Mouse (Mus musculus): ENCODE measurements around the gene Nsf. TPM values are rescaled to one million over a fixed set of nuclear protein-coding genes. Genes with fewer than 3 reads are reported as not detected.

The Nsf gene
- total and polyA plus RNA-seq, 3 experiments = 37.9 to 40.2 TPM; not detected in 1

DNA sequence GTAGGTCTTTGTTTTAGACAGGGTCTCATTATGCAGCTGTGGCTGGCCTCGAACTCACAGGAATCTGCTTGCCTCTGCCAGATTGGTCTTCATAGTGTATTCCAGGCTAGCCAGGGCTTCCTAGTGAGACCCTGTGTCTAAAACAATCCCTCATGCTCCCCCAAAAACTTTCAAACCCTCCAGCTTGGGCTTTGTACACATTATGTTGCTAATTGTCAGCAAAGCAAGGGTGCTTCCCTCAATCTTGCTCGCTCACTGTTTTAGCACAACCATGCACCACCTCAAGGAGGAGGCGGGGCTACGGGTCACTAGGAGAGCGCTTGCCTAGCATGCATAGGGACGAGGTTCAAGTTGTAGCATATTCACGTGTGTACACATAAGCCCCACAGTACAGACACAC is 125.0 kb downstream of the Nsf start:
- Histone ChIP-seq H3K27ac (ENCODE audit: control insufficient read depth, low read depth, low read length) (no peak overlapping the region), H3K9me3 (replicated peaks; ENCODE audit: insufficient read depth, low read length) (no peaks in the 10 kb centered on the region), H3K79me2 (ENCODE audit: control insufficient read depth, insufficient read depth, low read length, poor library complexity) (no peaks in the 10 kb centered on the region), H3K36me3 (ENCODE audit: control insufficient read depth in 1 of 2, insufficient read depth in 2 of 2, low read length in 2 of 2) (no peaks in the 10 kb centered on the region), H3K9ac (ENCODE audit: control insufficient read depth, low read depth, low read length, poor library complexity, severe bottlenecking) (no peak overlapping the region), H3K4me1 (ENCODE audit: control insufficient read depth in 1 of 2, insufficient read depth in 2 of 2, low read length in 2 of 2) (no peaks in the 10 kb centered on the region), H3K4me3 (ENCODE audit: control insufficient read depth in 1 of 2, insufficient read depth in 1 of 2, low read depth in 2 of 2, low read length in 2 of 2) (no peak overlapping the region), H3K27me3 (ENCODE audit: control insufficient read depth in 1 of 2, insufficient read depth in 2 of 2, low read length in 2 of 2) (no peaks in the 10 kb centered on the region)
- TF ChIP-seq BHLHE40 (IDR thresholded peaks at IDR 0.05; ENCODE audit: borderline replicate concordance, low read depth, low read length) (no peak), ZKSCAN1 (IDR thresholded peaks at IDR 0.05; ENCODE audit: low read depth, low read length) (no peak), HCFC1 (IDR thresholded peaks at IDR 0.05; ENCODE audit: low read depth, low read length) (no peak), TBP (IDR thresholded peaks at IDR 0.05; ENCODE audit: low read depth, low read length) (no peak), E2F4 (IDR thresholded peaks at IDR 0.05; ENCODE audit: borderline replicate concordance, low read depth, low read length) (no peak), RCOR1 (IDR thresholded peaks at IDR 0.05; ENCODE audit: low read depth, low read length) (no peak), USF1 (IDR thresholded peaks at IDR 0.05; ENCODE audit: low read depth, low read length) (no peak), ZC3H11A (IDR thresholded peaks at IDR 0.05; ENCODE audit: low read depth, low read length) (no peak), ZNF384 (IDR thresholded peaks at IDR 0.05; ENCODE audit: low read depth, low read length) (no peak), GATA1 (IDR thresholded peaks at IDR 0.05; ENCODE audit: low read depth, low read length) (no peak), UBTF (IDR thresholded peaks at IDR 0.05; ENCODE audit: borderline replicate concordance, insufficient read depth, low read depth, low read length) (no peak)
- no peak for DNase-seq (ENCODE audit: low read depth, low spot score)

DNA sequence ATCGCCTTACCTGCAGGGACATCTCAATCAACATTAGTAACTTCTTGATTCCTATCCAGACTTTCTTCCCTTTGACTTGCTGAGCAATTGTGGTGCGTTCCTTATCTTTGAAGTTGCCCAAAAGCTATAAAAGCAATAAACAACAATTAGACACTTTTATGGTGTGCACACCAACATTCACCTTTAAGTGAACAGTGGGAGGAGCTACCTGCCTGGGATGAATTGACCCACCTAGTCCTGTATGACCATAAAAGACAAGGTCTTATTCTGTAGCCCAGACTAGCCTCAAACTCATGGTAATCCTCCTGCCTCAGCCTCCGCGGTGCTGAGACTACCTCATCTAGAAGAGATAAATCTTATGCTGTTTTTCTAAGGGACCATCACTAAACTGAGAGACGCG is 126.7 kb downstream of the Nsf start:
- Histone ChIP-seq H3K27ac (ENCODE audit: control insufficient read depth, low read depth, low read length) (no peak overlapping the region), H3K9me3 (replicated peaks; ENCODE audit: insufficient read depth, low read length) (no peaks in the 10 kb centered on the region), H3K79me2 (ENCODE audit: control insufficient read depth, insufficient read depth, low read length, poor library complexity) (no peaks in the 10 kb centered on the region), H3K4me3 (ENCODE audit: control insufficient read depth in 1 of 2, insufficient read depth in 1 of 2, low read depth in 2 of 2, low read length in 2 of 2) (no peak overlapping the region), H3K9ac (ENCODE audit: control insufficient read depth, low read depth, low read length, poor library complexity, severe bottlenecking) (no peak overlapping the region), H3K4me1 (ENCODE audit: control insufficient read depth in 1 of 2, insufficient read depth in 2 of 2, low read length in 2 of 2) (no peaks in the 10 kb centered on the region), H3K27me3 (ENCODE audit: control insufficient read depth in 1 of 2, insufficient read depth in 2 of 2, low read length in 2 of 2) (no peaks in the 10 kb centered on the region), H3K36me3 (ENCODE audit: control insufficient read depth in 1 of 2, insufficient read depth in 2 of 2, low read length in 2 of 2) (no peaks in the 10 kb centered on the region)
- DNase-seq (ENCODE audit: low read depth, low spot score) = no peak
- TF ChIP-seq MYC (IDR thresholded peaks at IDR 0.05; ENCODE audit: low read depth, low read length) (no peak), CTCF (IDR thresholded peaks at IDR 0.05 in 2 of 3, conservative IDR thresholded peaks at IDR 0.05 in 1 of 3; ENCODE audit: control insufficient read depth in 1 of 3, insufficient read depth in 1 of 3, low read depth in 2 of 3, low read length in 3 of 3, poor library complexity in 1 of 3, severe bottlenecking in 1 of 3) (no peak), ZMIZ1 (IDR thresholded peaks at IDR 0.05; ENCODE audit: low read depth, low read length) (no peak), ZC3H11A (IDR thresholded peaks at IDR 0.05; ENCODE audit: low read depth, low read length) (no peak), RCOR1 (IDR thresholded peaks at IDR 0.05; ENCODE audit: low read depth, low read length) (no peak), MYB (IDR thresholded peaks at IDR 0.05; ENCODE audit: low read depth, low read length) (no peak), MAZ (IDR thresholded peaks at IDR 0.05; ENCODE audit: low read depth, low read length) (no peak), ELF1 (IDR thresholded peaks at IDR 0.05; ENCODE audit: low read depth, low read length) (no peak), SIN3A (IDR thresholded peaks at IDR 0.05; ENCODE audit: low read length) (no peak), POLR2AphosphoS5 (IDR thresholded peaks at IDR 0.05; ENCODE audit: borderline replicate concordance, low read depth, low read length) (no peak)
